Mouse (Mus musculus) embryonic fibroblast, embryonic 13.5 days (primary cell): ENCODE results near the gene Stx18.

Source experiments
- CTCF ChIP-seq: IDR thresholded peaks from 2 replicates; pipeline ENCODE4 v1.5.1; 2011; ENCODE audit warnings: mild to moderate bottlenecking, control low read depth, low read length, moderate library complexity, borderline replicate concordance; ENCODE audit not compliant: insufficient read depth
- POLR2A ChIP-seq: IDR thresholded peaks from 2 replicates; pipeline ENCODE4 v1.6.1; 2011; ENCODE audit warnings: low read depth, mild to moderate bottlenecking, control low read depth, low read length, moderate library complexity

DNA sequence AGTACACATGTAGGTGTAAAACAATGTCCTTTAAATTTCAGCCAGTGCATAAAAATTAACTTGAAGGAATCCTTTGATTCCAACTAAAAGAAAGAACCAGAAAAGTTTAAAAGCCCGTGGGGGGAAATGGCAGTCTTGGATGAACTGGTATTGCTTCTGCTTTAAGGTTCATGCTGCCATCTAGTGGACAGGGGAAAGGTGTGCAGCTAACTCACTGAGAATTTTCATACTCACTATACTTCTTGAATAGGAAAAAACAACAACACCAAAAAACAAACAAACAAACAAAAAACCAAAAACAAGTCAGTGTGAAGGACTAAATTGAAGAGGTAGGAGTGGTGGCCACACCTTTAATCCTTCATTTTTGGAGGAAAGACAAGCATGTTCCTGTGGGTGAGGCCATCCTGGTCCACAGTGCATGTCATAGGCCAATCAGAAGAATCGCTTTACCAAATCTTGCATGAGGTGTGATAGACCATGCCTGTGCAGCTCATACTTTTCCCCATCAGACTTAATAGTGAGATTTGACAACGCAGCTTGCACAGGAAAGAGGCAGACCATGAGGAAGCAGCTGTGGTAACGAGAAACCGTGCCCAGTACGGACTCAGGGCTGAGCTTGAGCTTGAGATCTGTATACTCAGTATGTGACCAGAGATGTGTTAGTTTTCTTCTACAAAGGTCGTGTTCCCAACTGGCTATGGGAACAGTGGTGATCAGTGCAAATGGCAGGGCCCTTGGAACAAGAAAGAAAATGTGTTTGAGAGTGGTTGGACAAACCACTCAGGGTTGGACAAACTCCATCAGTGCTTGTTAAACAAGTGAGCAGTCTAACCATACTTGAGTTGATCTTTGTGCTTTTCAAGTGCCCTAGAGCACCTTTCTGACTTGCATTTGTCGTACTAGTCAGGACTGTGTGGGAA lies 52.8 kb downstream of the Stx18 start:
- TF ChIP-seq CTCF (no peak), POLR2A (no peak)
